Mouse (Mus musculus): Measurements from ENCODE around the gene Frat2.

DNA sequence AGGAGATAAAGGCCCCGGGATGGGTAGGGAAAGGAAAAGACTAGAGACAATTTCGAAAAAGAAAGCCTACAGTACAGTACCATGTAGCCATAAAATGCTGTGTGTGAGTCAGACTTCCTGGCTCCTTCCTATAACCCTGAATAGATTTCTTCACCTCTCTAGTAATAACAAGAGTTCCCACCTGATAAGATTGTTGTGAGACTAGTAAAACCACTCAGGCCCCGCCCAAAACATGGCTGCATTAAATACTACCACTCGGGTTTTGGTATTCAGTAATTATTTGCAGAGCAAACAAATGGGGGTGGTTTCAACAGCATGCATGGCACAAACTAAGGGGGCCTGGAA is 10.0 kb downstream of the Frat2 start:
- TF ChIP-seq CTCF (conservative IDR thresholded peaks at IDR 0.05; ENCODE audit: low read length) (no peak), NANOG (IDR thresholded peaks at IDR 0.05; ENCODE audit: borderline replicate concordance, low read length) (no peak), POU5F1 (IDR thresholded peaks at IDR 0.05; ENCODE audit: borderline replicate concordance, low read length) (no peak)

Measured in E14TG2a.4 (cell line).